Mouse (Mus musculus): ENCODE data around the gene Slc26a3. TPM values are rescaled to one million over a fixed set of nuclear protein-coding genes. Genes with fewer than 3 reads are reported as not detected.

Slc26a3 gene
- polyA plus RNA-seq, 1 experiment from 2014 or later, result not detected

- peaks cover 11% of the 10 kb centered on the region for H3K4me1 ChIP-seq
- H3K36me3 ChIP-seq (replicated peaks), result no peaks in the 10 kb centered on the region
- H3K27me3 ChIP-seq (replicated peaks; ENCODE audit: low read depth, poor library complexity, severe bottlenecking), result no peaks in the 10 kb centered on the region
Measured at GRCm38 (mm10) chr12:31503211-31503610, 112.5 kb downstream of the Slc26a3 start.

GRCm38 (mm10) chr12:31507718-31508364, 117.2 kb downstream of the Slc26a3 start:
- no peak overlapping the region for H3K27ac ChIP-seq (replicated peaks)
- H3K4me3 ChIP-seq, result no peak overlapping the region
- H3K4me1 ChIP-seq, result no peaks in the 10 kb centered on the region; the same call in none of the 2 replicates
- WGBS, result 45% methylated on average over 6 of the region's 6 CpGs
- no peak for DNase-seq (ENCODE audit: low spot score)
- no peaks in the 10 kb centered on the region for H3K27me3 ChIP-seq (replicated peaks; ENCODE audit: low read depth, poor library complexity, severe bottlenecking)
- no peaks in the 10 kb centered on the region for H3K36me3 ChIP-seq (replicated peaks)
- H3K9me3 ChIP-seq, result no peaks in the 10 kb centered on the region

More at GRCm38 (mm10) chr12:31503211-31503610, 112.5 kb downstream of the Slc26a3 start:
- no peak overlapping the region for H3K27ac ChIP-seq (replicated peaks)
- DNase-seq (ENCODE audit: low spot score), result no peak
- no peak overlapping the region for H3K4me3 ChIP-seq
- no peaks in the 10 kb centered on the region for H3K9me3 ChIP-seq

GRCm38 (mm10) chr12:31508496-31508895, 117.8 kb downstream of the Slc26a3 start:
- 87% methylated on average over 6 of the region's 6 CpGs for WGBS
- no peak for DNase-seq (ENCODE audit: low spot score)

GRCm38 (mm10) chr12:31511218-31511617, 120.5 kb downstream of the Slc26a3 start:
- Histone ChIP-seq H3K27ac (replicated peaks) (no peak overlapping the region), H3K27me3 (replicated peaks; ENCODE audit: low read depth, poor library complexity, severe bottlenecking) (no peaks in the 10 kb centered on the region), H3K4me3 (no peak overlapping the region), H3K36me3 (replicated peaks) (no peaks in the 10 kb centered on the region), H3K4me1 (no peaks in the 10 kb centered on the region; the same call in none of the 2 replicates), H3K9me3 (no peaks in the 10 kb centered on the region)
- DNase-seq (ENCODE audit: low spot score), result no peak
- WGBS, result 35% methylated on average over 5 of the region's 5 CpGs

More at GRCm38 (mm10) chr12:31508496-31508895, 117.8 kb downstream of the Slc26a3 start:
- H3K36me3 ChIP-seq (replicated peaks), result no peaks in the 10 kb centered on the region
- H3K9me3 ChIP-seq, result no peaks in the 10 kb centered on the region
- no peaks in the 10 kb centered on the region; the same call in none of the 2 replicates for H3K4me1 ChIP-seq
- H3K27me3 ChIP-seq (replicated peaks; ENCODE audit: low read depth, poor library complexity, severe bottlenecking), result no peaks in the 10 kb centered on the region
- H3K27ac ChIP-seq (replicated peaks), result no peak overlapping the region
- H3K4me3 ChIP-seq, result no peak overlapping the region

GRCm38 (mm10) chr12:31512634-31513411, 122.2 kb downstream of the Slc26a3 start:
- Histone ChIP-seq H3K27me3 (replicated peaks; ENCODE audit: low read depth, poor library complexity, severe bottlenecking) (no peaks in the 10 kb centered on the region), H3K4me1 (no peaks in the 10 kb centered on the region; the same call in none of the 2 replicates), H3K4me3 (no peak overlapping the region), H3K9me3 (no peaks in the 10 kb centered on the region), H3K27ac (replicated peaks) (no peak overlapping the region), H3K36me3 (replicated peaks) (no peaks in the 10 kb centered on the region)
- WGBS, result 92% methylated on average over 14 of the region's 14 CpGs
- no peak for DNase-seq (ENCODE audit: low spot score)

- Histone ChIP-seq H3K27me3 (replicated peaks; ENCODE audit: low read depth, poor library complexity, severe bottlenecking) (no peaks in the 10 kb centered on the region), H3K9me3 (no peaks in the 10 kb centered on the region), H3K36me3 (replicated peaks) (no peaks in the 10 kb centered on the region), H3K4me1 (no peaks in the 10 kb centered on the region; the same call in none of the 2 replicates), H3K27ac (replicated peaks) (no peak overlapping the region), H3K4me3 (no peak overlapping the region)
- 78% methylated on average over 6 of the region's 6 CpGs for WGBS
- DNase-seq (ENCODE audit: low spot score), result no peak
Measured at GRCm38 (mm10) chr12:31513724-31514503, 123.2 kb downstream of the Slc26a3 start.

GRCm38 (mm10) chr12:31520119-31520518, 129.4 kb downstream of the Slc26a3 start:
- Histone ChIP-seq H3K27ac (replicated peaks) (no peak overlapping the region), H3K4me1 (no peaks in the 10 kb centered on the region), H3K4me3 (no peak overlapping the region), H3K27me3 (replicated peaks; ENCODE audit: low read depth, poor library complexity, severe bottlenecking) (no peaks in the 10 kb centered on the region), H3K9me3 (no peaks in the 10 kb centered on the region), H3K36me3 (replicated peaks) (no peaks in the 10 kb centered on the region)
- no peak for DNase-seq (ENCODE audit: low spot score)
- WGBS, result 86% methylated on average over 6 of the region's 6 CpGs

GRCm38 (mm10) chr12:31521371-31521770, 130.7 kb downstream of the Slc26a3 start:
- no peak for DNase-seq (ENCODE audit: low spot score)
- Histone ChIP-seq H3K4me3 (no peak overlapping the region), H3K27me3 (replicated peaks; ENCODE audit: low read depth, poor library complexity, severe bottlenecking) (no peaks in the 10 kb centered on the region), H3K9me3 (no peaks in the 10 kb centered on the region), H3K4me1 (no peaks in the 10 kb centered on the region), H3K27ac (replicated peaks) (no peak overlapping the region), H3K36me3 (replicated peaks) (no peaks in the 10 kb centered on the region)
- 72% methylated on average over 3 of the region's 3 CpGs for WGBS

Other genes with a start within 250 kb of the Slc26a3 start
- not detected in 2 replicates for gene Gm6993, start 150.1 kb upstream of the Slc26a3 start, polyA plus RNA-seq (2016; fragmentation: Nextera tagmentation; extraction: Ambion mirVana)
- gene Lamb1, start 125.6 kb upstream of the Slc26a3 start, polyA plus RNA-seq (2016; fragmentation: Nextera tagmentation; extraction: Ambion mirVana), result 37.2 and 42.5 TPM in 2 replicates
- gene Dld, start 39.4 kb upstream of the Slc26a3 start, polyA plus RNA-seq (2016; fragmentation: Nextera tagmentation; extraction: Ambion mirVana), result 145 and 147 TPM in 2 replicates
- 21.3 TPM in 2 replicates for gene Cbll1, start 108.7 kb downstream of the Slc26a3 start, polyA plus RNA-seq (2016; fragmentation: Nextera tagmentation; extraction: Ambion mirVana)
- 0.31 TPM in 1 of 2 replicates, not detected in the other for gene Slc26a4, start 169.1 kb downstream of the Slc26a3 start, polyA plus RNA-seq (2016; fragmentation: Nextera tagmentation; extraction: Ambion mirVana)
- gene Bcap29, start 243.8 kb downstream of the Slc26a3 start, polyA plus RNA-seq (2016; fragmentation: Nextera tagmentation; extraction: Ambion mirVana), result 26.5 and 30.2 TPM in 2 replicates